Mouse (Mus musculus) forebrain, embryonic 11.5 days (tissue): ENCODE results near the gene Axl. TPM values are rescaled to one million over a fixed set of nuclear protein-coding genes. Genes with fewer than 3 reads are reported as not detected.
A peak's percentile ranks its signal among the peaks of the same experiment; 100 is the strongest.

Experiments used
- ATAC-seq: fragments of 200-750 bp; cut with Nextera tagmentation; replicated peaks from 2 replicates; pipeline ENCODE4 v1.8.0; 2017; ENCODE audit warnings: moderate TSS enrichment; ENCODE audit not compliant: low FRiP score
- DNase-seq: peaks from one replicate; pipeline ENCODE4 v3.0.0-alpha.2; 2017; ENCODE audit warnings: low spot score
- H3K27ac ChIP-seq: fragments of 300-500 bp; sonication (generic); 2 replicates; pipeline ENCODE4 v1.5.1; 2014; ENCODE audit warnings: low read depth, low read length
- H3K27me3 ChIP-seq: fragments of 300-500 bp; sonication (generic); 2 replicates; pipeline ENCODE4 v1.6.1; 2014; ENCODE audit warnings: mild to moderate bottlenecking, low read length, mixed read lengths; ENCODE audit not compliant: control insufficient read depth, insufficient read depth
- H3K36me3 ChIP-seq: fragments of 300-500 bp; sonication (generic); 2 replicates; pipeline ENCODE4 v1.6.1; 2014; ENCODE audit warnings: mild to moderate bottlenecking, low read length, moderate library complexity, mixed read lengths; ENCODE audit not compliant: control insufficient read depth, insufficient read depth
- H3K4me1 ChIP-seq: fragments of 300-500 bp; sonication (generic); replicated peaks from 2 replicates; pipeline ENCODE4 v1.6.1; 2014; ENCODE audit warnings: low read length, mixed read lengths; ENCODE audit not compliant: control insufficient read depth, insufficient read depth
- H3K4me2 ChIP-seq: fragments of 300-500 bp; sonication (generic); 2 replicates; pipeline ENCODE4 v1.6.1; 2014; ENCODE audit warnings: low read depth, mild to moderate bottlenecking, low read length, moderate library complexity, mixed read lengths; ENCODE audit not compliant: severe bottlenecking
- H3K4me3 ChIP-seq: fragments of 300-500 bp; sonication (generic); 2 replicates; pipeline ENCODE4 v1.5.1; 2014; ENCODE audit warnings: low read depth, low read length
- H3K9ac ChIP-seq: fragments of 300-500 bp; sonication (generic); 2 replicates; pipeline ENCODE4 v1.6.1; 2014; ENCODE audit warnings: low read length
- H3K9me3 ChIP-seq: fragments of 300-500 bp; sonication (generic); 2 replicates; pipeline ENCODE4 v1.6.1; 2016; ENCODE audit warnings: low read length, mixed read lengths; ENCODE audit not compliant: control insufficient read depth
- WGBS: fragments of 180-500 bp; shearing (Covaris S2); extraction: QIAGEN DNeasy Blood & Tissue Kit; methylation state at CpG from one replicate; pipeline ENCODE4 v1.1.7; 2014; 5-methylcytosine and 5-hydroxymethylcytosine counted together
- polyA plus RNA-seq: library from polyadenylated mRNA; unstranded; fragments of >200 nt; fragmentation: Nextera tagmentation; extraction: Ambion mirVana; gene quantifications from 2 replicates; pipeline ENCODE4 v1.2.1, GENCODE M21; 2014

The Axl gene
- 36.2 and 37.2 TPM in 2 replicates for polyA plus RNA-seq

DNA sequence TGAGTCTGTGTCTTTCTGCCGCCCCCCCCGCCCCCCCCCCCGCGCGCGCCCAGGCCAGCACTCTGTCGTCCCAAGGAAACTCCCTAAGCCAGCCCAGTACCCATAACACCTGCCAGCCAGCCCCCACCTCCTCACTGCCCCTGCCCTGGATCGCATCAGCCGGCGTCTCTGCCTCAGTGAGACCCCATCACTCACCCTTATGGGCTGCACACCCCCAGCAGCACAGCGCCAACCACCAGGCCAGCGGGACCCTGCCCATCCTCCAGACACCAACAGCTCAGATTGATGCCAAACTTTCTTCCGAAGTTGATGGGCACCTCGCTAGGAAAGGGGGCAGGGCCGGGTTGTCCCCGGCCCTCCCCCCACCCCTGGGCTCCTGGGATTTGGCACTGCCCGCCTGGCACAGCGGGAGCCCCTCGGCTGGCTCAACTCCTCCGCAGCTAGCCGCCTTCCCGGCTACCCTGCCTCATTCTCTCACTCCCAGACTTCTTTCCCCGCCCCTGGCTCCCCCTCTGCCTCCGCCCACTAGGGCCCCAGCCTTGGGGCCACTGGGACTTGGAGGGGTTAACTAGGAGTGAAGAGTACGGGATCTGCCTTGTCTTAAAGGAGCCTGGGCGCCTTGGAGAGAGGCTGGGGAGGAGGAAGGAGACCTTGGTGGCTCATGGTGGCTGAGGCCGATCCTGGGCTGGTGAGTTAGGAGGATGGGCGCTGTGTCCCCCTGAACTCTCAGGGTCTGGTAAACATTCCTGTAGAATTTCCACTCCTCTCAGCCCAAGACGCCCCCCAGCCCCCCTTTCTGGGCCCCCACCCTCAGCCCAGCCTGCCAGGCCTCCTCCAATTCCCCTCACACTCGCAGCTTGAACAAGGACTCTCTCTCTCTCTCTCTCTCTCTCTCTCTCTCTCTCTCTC, at the start of gene Axl:
TSS of gene Axl (minus strand) at position 486 of the 909 bp plus-strand sequence.
- Histone ChIP-seq H3K36me3 (no peaks in the 10 kb centered on the region), H3K4me1 (peaks cover 7% of the 10 kb centered on the region; the same call in 1 of the 2 replicates), H3K9ac (peak within 1 kb of the TSS; percentile 71), H3K9me3 (no peaks in the 10 kb centered on the region), H3K27me3 (no peaks in the 10 kb centered on the region), H3K27ac (no peak within 1 kb of the TSS), H3K4me3 (peak within 1 kb of the TSS; percentile 51), H3K4me2 (peak within 1 kb of the TSS; percentile 79)
- WGBS, result 2% methylated on average over 26 of the region's 30 CpGs
- peak; percentile 84 for DNase-seq
- ATAC-seq, result peak; percentile 90

DNA sequence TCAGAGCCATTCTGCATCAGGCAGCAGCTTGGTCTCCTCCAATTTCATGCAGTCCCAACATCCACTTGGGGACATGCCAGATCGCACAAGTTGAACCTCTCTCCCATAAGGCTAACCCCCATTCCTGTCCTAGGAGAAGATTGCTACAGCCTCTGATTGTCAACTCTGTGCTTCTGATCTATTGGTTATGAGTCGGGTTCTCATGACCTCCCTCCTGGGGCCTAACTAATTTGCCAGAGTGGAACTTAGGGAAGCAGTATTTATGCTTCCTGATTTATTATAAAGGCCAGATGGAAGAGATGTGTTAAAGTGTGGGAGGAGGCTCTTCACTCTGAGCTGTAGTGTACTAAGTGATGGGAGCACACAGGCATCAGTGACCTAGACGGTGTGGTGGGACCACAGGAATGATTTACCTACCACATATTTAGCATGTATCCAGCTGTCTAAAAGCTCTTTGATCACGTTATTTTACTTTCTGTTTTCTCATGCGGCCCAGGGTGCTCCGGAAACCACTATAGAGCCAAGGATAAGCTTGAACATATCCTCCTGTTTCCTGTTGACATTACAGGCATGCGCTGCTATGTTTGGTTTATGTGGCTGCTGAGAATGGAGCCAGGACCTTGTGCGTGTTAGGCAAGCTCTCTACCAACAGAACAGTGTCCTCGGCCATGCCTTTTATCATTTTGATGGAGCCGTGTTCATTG, 46.8 kb upstream of the Axl start:
- ATAC-seq, result no peak
- Histone ChIP-seq H3K27me3 (no peaks in the 10 kb centered on the region), H3K9me3 (no peaks in the 10 kb centered on the region), H3K4me2 (no peak overlapping the region), H3K36me3 (no peaks in the 10 kb centered on the region), H3K4me3 (no peak overlapping the region), H3K27ac (no peak overlapping the region), H3K9ac (no peak overlapping the region), H3K4me1 (no peaks in the 10 kb centered on the region)
- 88% methylated on average over 10 of the region's 10 CpGs for WGBS
- no peak for DNase-seq

DNA sequence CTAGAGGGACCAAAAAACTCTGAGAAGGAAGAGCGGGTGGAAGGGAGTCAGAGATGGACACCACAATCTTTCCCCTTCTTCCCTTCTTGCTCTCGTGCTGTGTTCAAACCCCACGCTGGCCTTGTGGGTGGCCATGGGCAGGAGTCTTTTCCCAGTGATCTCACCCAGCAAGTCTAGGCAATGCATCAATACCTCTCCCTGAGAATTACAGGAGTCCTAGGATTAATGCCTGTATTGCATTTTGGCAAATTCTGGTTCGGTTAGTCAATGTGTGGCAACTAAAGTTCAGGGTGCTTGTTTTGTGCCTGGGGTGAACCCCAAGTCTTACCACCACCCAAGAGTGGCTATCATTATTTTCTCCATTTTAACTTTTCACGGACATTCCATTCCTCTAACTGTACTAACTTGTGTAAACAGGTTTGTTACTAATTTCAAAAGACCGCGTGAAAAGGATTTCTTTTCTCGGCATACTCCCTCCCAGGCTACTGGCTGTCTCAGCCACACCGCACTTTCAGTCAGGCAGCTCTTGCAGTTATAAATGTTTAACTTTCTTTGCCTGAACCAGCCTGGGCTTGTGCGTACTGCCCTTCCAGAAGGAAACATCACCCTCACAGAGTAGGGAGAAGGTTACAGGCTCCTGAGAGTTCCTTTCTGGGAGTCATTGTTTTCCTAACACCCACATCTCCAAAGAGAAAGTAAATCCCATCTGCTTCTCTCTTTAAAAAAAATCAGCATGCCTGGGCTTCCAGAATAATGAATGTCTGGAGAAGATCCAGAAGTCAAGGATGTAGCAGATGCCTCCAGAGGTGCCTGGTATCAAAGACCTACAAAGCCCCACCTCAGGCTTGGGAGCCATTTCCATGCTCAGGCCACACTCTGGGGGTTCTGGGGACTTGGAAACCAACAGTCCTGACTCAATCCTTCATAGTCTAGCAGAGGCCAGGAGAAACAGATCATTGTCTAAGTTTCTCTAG, 43.3 kb upstream of the Axl start:
- H3K4me1 ChIP-seq, result no peaks in the 10 kb centered on the region
- no peak for ATAC-seq
- no peaks in the 10 kb centered on the region for H3K27me3 ChIP-seq
- DNase-seq, result no peak
- no peak overlapping the region for H3K4me2 ChIP-seq
- no peaks in the 10 kb centered on the region for H3K9me3 ChIP-seq
- no peaks in the 10 kb centered on the region for H3K36me3 ChIP-seq
- WGBS, result 81% methylated on average over 10 of the region's 10 CpGs
- H3K27ac ChIP-seq, result no peak overlapping the region
- H3K9ac ChIP-seq, result no peak overlapping the region
- no peak overlapping the region for H3K4me3 ChIP-seq

DNA sequence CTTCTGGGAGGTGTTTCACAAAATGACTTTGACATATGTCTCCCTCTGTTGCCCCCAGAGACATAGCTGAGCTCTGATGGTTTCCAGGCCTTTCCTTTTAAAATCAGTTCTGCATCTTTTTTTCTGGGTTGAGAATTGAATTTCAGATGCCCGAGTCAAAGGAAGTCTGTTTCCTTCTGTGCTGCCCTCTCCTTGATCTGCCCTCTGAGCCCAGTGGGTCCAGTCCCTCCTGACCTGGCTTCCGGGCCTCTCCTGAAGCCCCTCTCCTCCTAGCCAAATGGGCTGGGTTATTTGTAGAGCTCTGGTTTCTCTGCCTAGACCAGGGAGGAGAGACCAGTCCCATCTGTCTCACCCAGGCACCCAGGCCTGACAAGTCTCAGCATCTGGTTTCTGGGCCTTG, 41.7 kb upstream of the Axl start:
- H3K4me2 ChIP-seq, result no peak overlapping the region
- no peaks in the 10 kb centered on the region for H3K9me3 ChIP-seq
- no peak overlapping the region for H3K27ac ChIP-seq
- H3K9ac ChIP-seq, result no peak overlapping the region
- H3K27me3 ChIP-seq, result no peaks in the 10 kb centered on the region
- no peaks in the 10 kb centered on the region for H3K4me1 ChIP-seq
- no peaks in the 10 kb centered on the region for H3K36me3 ChIP-seq
- 82% methylated on average over 2 of the region's 2 CpGs for WGBS
- ATAC-seq (no peak), DNase-seq (no peak)
- H3K4me3 ChIP-seq, result no peak overlapping the region

DNA sequence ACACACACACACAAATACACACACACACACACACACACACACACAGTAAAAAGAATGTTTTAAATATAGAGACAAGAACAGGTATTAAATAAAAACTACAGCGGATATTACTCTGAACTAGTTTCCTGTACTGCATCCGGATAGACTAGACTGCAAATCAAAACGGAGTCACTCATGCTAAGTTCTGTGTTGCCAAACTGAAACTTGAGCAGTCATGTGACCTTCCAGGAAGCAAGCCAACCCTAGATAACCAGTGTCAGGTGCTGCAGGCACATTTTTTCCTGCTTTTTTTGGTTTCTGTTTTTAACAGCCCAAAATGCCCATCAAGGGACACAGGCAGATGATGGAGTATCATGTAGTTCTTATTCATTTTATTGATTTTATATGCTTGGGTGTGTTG, 38.7 kb upstream of the Axl start:
- Histone ChIP-seq H3K27me3 (no peaks in the 10 kb centered on the region), H3K4me2 (no peak overlapping the region), H3K27ac (no peak overlapping the region), H3K4me3 (no peak overlapping the region), H3K9ac (no peak overlapping the region), H3K9me3 (no peaks in the 10 kb centered on the region), H3K4me1 (no peaks in the 10 kb centered on the region), H3K36me3 (no peaks in the 10 kb centered on the region)
- DNase-seq, result no peak
- ATAC-seq, result no peak
- 87% methylated on average over 3 of the region's 3 CpGs for WGBS

DNA sequence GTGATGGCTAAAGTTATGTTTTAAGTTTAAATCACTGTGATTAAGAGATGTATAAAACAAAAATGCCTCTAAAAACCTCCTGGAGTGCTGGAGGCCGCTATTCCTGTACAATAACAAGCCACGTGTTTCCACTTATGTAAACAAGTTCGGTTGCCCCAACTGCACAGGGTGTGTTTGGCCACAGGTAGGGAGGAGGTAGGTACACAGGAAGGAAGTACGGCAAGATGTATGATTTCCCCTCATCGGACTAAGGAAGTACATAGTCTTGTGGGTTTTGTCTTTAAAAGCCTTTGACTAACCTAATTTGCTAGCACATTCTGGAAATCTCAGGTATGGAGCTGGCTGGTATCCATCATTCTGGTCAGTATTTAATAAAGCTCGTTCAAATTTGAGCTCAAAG, 37.5 kb upstream of the Axl start:
- ATAC-seq, result no peak
- Histone ChIP-seq H3K4me3 (no peak overlapping the region), H3K27ac (no peak overlapping the region), H3K27me3 (no peaks in the 10 kb centered on the region), H3K4me2 (no peak overlapping the region), H3K36me3 (no peaks in the 10 kb centered on the region), H3K9ac (no peak overlapping the region), H3K4me1 (no peaks in the 10 kb centered on the region), H3K9me3 (no peaks in the 10 kb centered on the region)
- 89% methylated on average over 6 of the region's 6 CpGs for WGBS
- no peak for DNase-seq

DNA sequence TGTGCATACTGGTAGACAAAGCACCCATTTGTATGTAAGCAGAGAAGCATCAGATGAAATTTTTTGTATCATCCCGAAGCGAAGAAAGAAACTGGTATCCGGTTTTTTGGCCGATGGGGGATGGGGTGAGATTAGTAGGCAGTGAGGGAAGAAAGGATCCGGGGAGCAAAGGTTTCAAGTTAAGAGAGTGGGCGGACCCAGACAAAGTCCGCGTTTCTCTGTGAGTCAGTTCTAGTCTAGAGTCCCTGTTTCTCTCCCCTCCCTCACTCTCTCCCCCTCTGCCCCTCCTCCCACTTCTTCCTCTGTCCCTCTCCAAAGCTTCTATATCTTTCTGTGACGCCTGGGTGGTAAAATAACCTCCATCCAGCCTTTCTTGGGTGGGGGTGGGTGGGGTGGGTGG, 36.5 kb upstream of the Axl start:
- no peak for ATAC-seq
- Histone ChIP-seq H3K27ac (no peak overlapping the region), H3K9ac (no peak overlapping the region), H3K4me2 (no peak overlapping the region), H3K9me3 (no peaks in the 10 kb centered on the region), H3K4me3 (no peak overlapping the region), H3K27me3 (no peaks in the 10 kb centered on the region), H3K4me1 (no peaks in the 10 kb centered on the region), H3K36me3 (no peaks in the 10 kb centered on the region)
- WGBS, result 52% methylated on average over 9 of the region's 9 CpGs
- DNase-seq, result no peak
